Mouse (Mus musculus) bone marrow macrophage, adult 2 months (primary cell): ENCODE results near the gene Lama2. TPM values are rescaled to one million over a fixed set of nuclear protein-coding genes. Genes with fewer than 3 reads are reported as not detected.

ENCODE experiments used
- H3K27ac ChIP-seq: 2 replicates; pipeline ENCODE4 v1.5.1; 2012; ENCODE audit warnings: low read depth, low read length; ENCODE audit not compliant: insufficient read depth
- H3K4me1 ChIP-seq: 2 replicates; pipeline ENCODE4 v1.6.1; 2012; ENCODE audit warnings: low read length; ENCODE audit not compliant: control insufficient read depth, insufficient read depth
- H3K4me3 ChIP-seq: 2 replicates; pipeline ENCODE4 v1.5.1; 2012; ENCODE audit warnings: mild to moderate bottlenecking, low read length, moderate library complexity; ENCODE audit not compliant: insufficient read depth
- CTCF ChIP-seq: IDR thresholded peaks from 2 replicates; pipeline ENCODE4 v1.5.1; 2012; ENCODE audit warnings: low read depth, mild to moderate bottlenecking, low read length, moderate library complexity
- POLR2A ChIP-seq: IDR thresholded peaks from 2 replicates; pipeline ENCODE4 v1.6.1; 2012; ENCODE audit warnings: mild to moderate bottlenecking, low read depth, low read length, borderline replicate concordance
- polyA plus RNA-seq: library from polyadenylated mRNA; stranded (reverse); fragments of >200 nt; gene quantifications from 2 replicates; pipeline ENCODE4 v1.2.4, GENCODE M21; 2012; ENCODE audit not compliant: missing spikeins, insufficient read depth, insufficient read length

Lama2 gene
- polyA plus RNA-seq, 1 experiment = not detected

- Histone ChIP-seq H3K4me3 (no peak overlapping the region), H3K4me1 (no peaks in the 10 kb centered on the region), H3K27ac (no peak overlapping the region)
- TF ChIP-seq CTCF (no peak), POLR2A (no peak)
Measured at GRCm38 (mm10) chr10:27123763-27124162, 495.8 kb downstream of the Lama2 start.

- H3K4me3 ChIP-seq = no peak overlapping the region
- H3K27ac ChIP-seq = no peak overlapping the region
- TF ChIP-seq POLR2A = no peak
- TF ChIP-seq CTCF = no peak
- H3K4me1 ChIP-seq = peaks cover 15% of the 10 kb centered on the region
Measured at GRCm38 (mm10) chr10:27117815-27118214, 501.7 kb downstream of the Lama2 start.

GRCm38 (mm10) chr10:27116938-27117647 lies 502.5 kb downstream of the Lama2 start:
- Histone ChIP-seq H3K27ac (no peak overlapping the region), H3K4me1 (peaks cover 15% of the 10 kb centered on the region), H3K4me3 (no peak overlapping the region)
- TF ChIP-seq CTCF (no peak), POLR2A (no peak)

GRCm38 (mm10) chr10:27114131-27114530 lies 505.4 kb downstream of the Lama2 start:
- Histone ChIP-seq H3K27ac (no peak overlapping the region), H3K4me1 (peaks cover 15% of the 10 kb centered on the region), H3K4me3 (no peak overlapping the region)
- TF ChIP-seq CTCF = no peak

GRCm38 (mm10) chr10:27103811-27104210 lies 515.7 kb downstream of the Lama2 start:
- no peak overlapping the region for H3K27ac ChIP-seq
- no peaks in the 10 kb centered on the region for H3K4me1 ChIP-seq
- TF ChIP-seq POLR2A = no peak
- no peak for TF ChIP-seq CTCF
- no peak overlapping the region for H3K4me3 ChIP-seq

- H3K4me1 ChIP-seq = no peaks in the 10 kb centered on the region
- no peak overlapping the region for H3K4me3 ChIP-seq
- TF ChIP-seq CTCF (no peak), POLR2A (no peak)
- H3K27ac ChIP-seq = no peak overlapping the region
Measured at GRCm38 (mm10) chr10:27101800-27102353, 517.7 kb downstream of the Lama2 start.

- TF ChIP-seq POLR2A (no peak), CTCF (no peak)
- no peak overlapping the region for H3K27ac ChIP-seq
- no peak overlapping the region for H3K4me3 ChIP-seq
- no peaks in the 10 kb centered on the region for H3K4me1 ChIP-seq
Measured at GRCm38 (mm10) chr10:27077113-27077512, 542.4 kb downstream of the Lama2 start.

- Histone ChIP-seq H3K4me3 (no peak overlapping the region), H3K27ac (no peak overlapping the region), H3K4me1 (no peaks in the 10 kb centered on the region)
- TF ChIP-seq CTCF (no peak), POLR2A (no peak)
Measured at GRCm38 (mm10) chr10:27068794-27069435, 550.6 kb downstream of the Lama2 start.

- no peak overlapping the region for H3K27ac ChIP-seq
- H3K4me1 ChIP-seq = no peaks in the 10 kb centered on the region
- H3K4me3 ChIP-seq = no peak overlapping the region
- TF ChIP-seq CTCF = no peak
- TF ChIP-seq POLR2A = no peak
Measured at GRCm38 (mm10) chr10:27063671-27064070, 555.9 kb downstream of the Lama2 start.

GRCm38 (mm10) chr10:27054488-27054887 lies 565.1 kb downstream of the Lama2 start:
- no peaks in the 10 kb centered on the region for H3K4me1 ChIP-seq
- H3K27ac ChIP-seq = no peak overlapping the region
- TF ChIP-seq CTCF = no peak
- no peak for TF ChIP-seq POLR2A
- no peak overlapping the region for H3K4me3 ChIP-seq
